Mouse (Mus musculus): ENCODE results near the gene Rabgap1l.
"Not testable (repeated sequence)": the region's sequence is repeated elsewhere in the genome, so short reads cannot be mapped to it uniquely, and the experiment has no call there.

The Rabgap1l gene

DNA sequence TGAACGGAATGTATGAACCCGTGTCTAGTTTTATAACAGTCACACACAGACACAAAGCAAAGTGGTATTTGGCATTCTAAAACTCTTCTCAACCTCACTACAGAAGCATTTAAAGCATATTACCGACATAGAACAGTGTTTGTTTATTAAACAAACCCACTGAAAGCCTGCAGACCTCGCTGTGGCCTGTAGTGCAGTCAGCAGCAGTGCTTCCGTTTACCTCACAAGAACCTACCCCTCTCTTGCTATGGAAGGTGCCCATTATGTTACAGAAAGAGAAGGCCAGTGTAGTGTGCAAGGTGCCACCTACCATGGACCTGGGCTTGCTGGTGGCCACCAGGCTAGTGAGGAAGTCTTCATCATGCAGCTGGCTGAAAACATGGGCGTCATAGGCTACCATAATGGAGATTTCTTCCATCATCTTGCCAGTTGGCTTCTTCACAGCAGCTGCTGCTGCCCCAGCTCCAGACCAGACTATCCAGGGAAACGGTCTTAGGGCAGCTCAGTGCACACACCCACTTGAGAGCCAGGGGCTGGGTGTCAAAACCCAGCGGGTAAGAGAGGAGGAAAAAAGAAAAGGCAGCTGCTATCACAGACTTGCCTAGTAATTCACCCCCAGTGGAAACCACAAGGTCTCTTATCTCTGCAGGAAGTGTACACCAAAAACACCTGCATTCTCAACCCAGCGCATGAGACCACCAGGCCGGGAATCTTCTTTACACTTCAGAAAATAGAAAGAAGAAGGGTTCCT lies 486.0 kb downstream of the Rabgap1l start:
- no peak for DNase-seq

DNA sequence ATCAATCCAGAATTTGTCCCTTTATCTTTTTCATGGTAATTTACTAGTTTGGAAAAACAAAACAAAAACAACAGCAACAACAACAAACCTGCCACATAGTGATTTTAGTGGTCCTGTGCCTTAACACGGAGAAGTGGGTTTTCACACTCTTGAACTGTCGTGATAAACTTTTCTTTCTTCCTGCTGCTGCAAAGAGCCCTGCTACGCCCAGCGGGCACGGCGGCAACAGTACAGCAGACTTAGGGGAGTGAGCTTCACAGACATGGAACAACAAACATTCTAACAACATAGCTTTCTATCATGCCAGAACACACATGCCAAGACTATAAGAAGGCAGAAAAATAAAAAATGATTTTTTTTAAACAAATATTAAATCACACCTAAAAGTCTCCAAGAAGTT lies 486.7 kb downstream of the Rabgap1l start:
- DNase-seq, result no peak

DNA sequence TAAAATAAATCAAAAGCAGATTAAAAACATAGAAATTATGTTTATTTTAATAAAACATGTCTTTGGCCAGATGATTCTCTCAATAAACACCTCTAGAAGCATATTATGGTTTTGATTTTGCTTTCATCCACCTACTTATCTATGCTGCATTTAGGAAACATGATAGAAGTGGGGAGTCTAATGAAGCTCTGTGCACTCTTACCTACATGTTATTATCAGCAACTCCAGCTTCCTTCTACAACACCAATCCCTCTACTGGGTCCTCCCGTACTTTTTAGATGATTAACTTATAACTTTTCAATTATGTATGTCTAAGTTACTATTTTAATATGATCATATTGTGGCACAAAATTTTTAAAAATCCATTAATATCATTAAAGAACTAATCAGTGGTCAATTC lies 487.2 kb downstream of the Rabgap1l start:
- DNase-seq, result no peak

DNA sequence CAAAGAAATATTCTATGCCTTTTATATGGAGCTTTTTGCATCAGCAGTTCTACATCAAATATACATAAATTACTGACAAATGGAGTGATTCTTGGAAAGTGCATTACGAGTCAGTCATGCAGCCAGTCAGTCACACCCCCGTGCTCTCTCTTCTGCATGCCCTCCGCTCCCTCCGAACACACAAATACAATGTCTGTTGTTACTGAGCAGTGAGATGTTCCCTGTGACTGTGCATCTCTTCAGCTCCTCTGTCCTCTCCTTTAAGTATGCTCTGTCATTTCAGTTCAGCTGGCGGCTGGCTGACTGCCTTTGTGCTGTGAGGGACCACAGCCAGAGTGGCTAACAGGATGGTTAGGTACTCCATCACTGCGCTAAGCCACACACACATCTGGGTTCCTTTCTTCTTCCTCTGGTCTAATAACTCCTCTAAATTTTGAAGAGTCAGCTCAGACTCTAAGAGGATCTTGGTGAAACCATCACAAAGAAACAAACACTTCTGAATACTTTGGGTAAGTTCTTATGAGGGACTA lies 488.0 kb downstream of the Rabgap1l start:
- DNase-seq, result no peak

DNA sequence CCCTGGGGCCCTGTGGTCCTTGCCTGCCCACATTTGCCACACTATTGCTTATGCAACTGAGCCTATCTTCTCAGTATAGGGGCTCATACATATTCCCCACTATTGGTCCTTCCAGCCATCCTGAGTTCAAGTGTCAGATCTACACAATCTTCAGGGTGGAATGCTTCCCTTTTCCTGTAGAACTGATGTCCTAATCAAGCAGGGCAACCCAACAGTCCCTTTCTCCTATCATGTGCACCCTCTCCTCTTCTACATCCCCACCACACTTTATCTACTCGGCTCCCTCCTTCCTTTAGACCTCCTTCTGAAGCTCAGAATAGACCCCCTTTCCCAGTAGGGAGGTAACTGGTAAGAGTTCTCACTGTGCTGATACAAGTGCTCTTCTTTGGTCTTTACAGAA lies 490.7 kb downstream of the Rabgap1l start:
- no peak for DNase-seq

DNA sequence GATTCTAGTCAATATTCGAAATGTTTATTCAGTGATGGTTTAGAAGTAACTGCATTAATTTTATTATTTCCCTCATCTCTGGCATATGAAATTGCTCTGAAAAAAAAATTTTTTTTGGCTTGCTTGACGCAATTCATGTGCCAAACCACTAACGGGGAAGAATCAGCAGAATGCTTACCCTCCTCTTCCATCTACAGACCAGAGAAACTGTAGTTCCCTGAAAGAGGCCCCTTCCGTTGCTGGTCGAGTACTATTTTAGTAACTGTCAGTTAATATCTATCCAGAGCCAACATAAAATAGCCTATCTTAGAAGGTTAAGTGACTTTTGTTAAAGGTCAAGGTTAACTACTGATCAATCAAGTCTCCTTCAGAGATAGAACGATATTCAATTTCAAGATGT lies 491.9 kb downstream of the Rabgap1l start:
- no peak for DNase-seq

DNA sequence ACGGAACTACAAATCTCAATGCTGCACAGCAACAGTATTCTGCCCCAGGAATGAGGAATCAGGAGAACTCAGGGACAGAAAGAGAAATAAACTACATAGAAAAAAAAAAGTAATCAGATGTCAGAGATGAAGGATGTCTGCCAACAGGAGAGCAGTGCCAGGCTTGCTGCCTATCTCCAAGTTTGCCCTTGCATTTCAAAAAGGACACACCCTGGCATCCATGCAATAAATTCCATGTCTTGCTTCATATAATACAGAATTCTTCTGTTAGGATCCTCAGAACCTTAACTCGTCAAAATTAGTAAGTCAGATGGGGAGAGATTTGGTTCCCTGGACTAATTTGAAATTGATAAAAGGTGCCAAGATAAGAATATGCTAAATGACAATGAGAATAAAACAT lies 492.3 kb downstream of the Rabgap1l start:
- no peak for DNase-seq

DNA sequence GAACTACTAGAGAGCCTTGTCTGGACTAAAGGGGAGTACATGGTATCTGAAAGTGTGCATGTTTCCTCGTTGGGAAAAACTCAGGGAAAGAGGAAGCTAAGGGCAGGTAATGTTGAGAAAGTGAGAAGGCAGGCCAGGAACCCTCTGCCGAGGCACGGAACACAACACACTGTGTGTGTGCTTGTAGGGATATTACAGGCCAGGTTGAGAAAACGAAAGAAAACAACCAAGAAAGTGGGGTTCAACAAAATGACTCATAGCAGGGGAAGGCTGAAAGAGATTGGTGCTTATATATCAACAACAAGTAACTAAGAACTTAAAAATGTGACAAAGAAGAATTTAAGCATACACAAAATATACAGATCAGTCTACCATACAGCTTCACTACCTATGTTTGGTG lies 493.0 kb downstream of the Rabgap1l start:
- DNase-seq, result no peak

DNA sequence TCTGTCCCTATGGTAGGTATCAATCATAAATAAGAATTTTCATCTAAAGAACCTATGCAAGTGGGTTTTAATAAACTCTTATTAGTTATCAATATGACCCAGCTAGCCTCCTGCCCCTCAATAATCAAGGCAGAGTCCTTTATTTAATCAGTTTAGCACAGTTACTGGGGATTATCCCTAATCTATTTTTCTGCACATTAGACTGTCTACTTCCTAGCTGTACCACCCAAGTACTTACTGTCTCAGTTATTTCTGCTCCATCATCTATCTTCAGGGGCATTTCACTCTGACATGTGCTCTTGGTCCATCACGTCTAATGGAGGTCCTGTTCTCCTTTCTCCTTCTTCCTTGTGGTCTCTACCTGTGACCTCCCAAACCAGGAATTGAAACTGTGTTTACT lies 494.1 kb downstream of the Rabgap1l start:
- DNase-seq, result no peak

DNA sequence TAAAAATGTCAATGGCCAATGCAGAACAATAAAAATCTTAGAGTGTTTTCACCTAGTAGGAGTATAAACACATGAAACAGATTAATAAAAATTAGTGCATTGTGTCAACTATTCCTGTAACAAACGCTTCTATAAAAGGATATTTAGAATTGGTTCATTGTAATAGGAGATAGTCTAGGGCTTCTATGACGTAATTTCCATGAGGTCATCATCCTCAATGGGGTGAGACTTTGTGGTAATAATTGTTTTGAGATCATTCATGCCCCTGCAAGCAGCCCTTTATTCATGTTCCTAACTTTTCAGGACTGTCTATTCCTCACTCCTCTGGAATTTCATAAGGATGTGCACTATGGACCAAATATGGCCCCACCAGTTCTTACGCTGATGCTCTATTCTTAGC lies 495.3 kb downstream of the Rabgap1l start:
- no peak for DNase-seq

DNA sequence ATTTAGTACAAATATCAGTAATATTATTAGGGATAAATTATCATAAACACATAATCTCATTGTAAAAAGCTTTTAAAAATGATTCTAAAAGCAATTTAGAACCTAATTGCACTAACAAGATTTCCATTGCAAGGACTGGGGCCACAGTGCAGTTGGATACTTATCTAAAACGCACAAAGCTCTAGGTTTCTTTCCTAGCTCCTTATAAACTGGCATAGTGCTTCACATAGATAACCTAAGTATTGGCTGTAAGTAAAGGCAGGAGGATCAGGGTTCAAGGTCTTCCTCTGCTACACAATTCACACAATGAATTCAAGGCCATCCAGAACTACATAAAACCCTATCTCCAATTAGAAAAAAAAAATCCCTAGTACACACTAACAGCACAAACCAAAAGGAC lies 497.7 kb downstream of the Rabgap1l start:
- no peak for DNase-seq

DNA sequence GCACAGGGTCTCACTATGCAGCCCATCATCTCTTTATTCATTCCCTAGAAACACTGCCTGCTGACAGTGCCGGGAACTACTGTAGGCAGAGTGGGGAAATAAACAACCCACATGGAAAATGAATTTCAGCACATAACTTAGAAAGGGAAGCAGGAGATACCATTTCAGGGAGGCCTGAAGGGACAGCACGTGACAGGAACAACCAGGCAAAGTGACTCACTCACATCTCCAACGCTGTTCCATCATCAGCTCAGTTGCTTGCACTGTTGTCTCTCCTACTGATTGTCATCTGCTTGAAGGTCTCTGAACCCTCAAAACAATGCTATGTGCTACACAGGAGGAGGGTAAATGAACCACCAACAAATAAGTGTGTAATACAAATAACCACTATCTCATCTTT lies 499.5 kb downstream of the Rabgap1l start:
- DNase-seq, result no peak

DNA sequence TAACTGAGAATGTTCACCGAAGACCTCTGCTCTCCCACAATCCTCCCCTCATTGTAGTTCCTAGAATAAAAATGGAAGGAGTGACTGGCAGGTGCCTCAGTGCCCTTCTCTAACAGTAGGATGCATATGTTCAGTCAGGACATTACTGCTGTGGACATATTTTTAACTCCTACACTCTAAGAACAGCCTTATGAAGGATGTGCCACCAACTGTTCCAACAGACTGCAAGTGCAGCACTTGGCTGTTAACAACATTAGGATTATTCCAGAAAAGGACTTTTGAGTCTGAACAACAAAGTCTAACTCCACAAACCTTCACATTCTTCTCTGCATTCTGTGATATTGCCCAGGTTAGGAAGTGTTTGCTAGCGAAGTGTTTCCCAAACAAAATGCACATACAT lies 501.0 kb downstream of the Rabgap1l start:
- DNase-seq, result no peak

DNA sequence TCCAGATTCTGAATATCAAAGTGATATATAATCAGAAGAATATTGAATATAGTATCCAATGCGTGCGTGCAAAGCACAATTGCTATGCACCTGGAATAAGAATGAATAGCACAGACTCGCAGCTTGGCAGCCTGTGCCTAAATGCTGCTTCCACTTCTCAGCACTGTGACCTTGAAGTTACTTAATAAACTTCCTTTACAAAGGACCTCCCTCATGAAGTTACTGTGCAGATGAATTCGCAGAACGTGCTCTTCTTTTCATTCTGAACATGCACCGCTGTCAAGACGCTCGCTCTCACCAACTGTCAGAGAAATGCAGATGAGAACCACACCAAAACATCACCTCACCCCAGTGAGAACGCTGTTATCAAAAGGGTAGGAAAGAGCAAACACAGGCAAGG lies 502.8 kb downstream of the Rabgap1l start:
- DNase-seq, result peak; percentile 10

DNA sequence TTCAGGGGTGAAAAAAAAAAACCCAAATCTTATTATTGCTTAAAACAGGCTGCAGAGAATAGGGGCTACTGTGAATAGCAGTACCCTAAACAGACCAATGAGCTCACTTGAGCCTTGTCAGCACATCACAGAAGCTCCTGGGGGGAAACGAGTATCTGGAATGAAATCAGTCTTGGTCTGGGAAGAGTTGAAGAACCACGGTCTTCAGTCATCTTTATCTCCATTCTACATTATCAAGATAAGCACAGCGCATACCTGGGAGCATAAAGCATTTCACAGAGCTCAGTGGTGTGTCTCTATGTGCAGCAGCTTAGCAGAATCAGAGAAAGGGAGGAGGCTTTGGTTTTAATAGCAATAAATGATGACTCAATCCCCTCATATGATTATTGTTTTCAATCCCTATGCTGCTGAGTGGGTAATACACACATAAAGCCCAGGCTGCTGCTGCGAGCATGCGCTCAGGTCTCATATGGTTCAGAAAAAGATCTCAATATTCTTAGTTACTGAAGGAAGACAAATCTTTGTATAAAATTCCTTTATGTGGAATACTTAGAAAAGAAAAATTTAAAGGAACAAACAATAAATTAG lies 505.9 kb downstream of the Rabgap1l start:
- DNase-seq, result no peak

DNA sequence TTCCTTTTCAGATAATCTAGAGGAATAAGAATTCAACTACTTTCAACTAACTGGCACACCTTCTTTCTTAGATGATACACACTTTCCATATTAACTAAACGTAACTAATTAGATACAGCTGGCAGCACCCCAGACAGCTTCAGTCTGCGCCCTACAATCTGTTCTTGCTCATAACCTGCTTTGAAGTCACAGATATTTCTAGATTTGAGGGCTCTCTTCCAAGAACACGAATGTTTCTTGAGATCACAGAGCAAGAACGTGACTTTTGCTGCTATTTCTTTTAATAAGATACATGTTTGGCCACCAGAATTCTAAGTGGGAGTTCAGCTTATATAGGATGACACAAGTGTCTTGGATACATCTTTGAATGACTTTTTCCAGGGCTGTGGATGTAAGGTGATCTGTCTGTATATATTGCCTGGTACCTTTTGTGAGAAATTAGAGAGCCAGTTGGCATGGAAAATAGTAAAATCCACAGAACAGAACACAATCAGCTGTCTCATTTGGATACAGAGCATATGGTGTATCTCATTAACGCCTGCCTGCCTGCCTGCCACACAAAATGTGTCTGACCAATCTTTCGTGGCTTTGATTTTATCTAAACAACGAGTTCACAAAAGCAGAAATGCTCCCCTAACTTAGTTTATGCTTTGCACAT lies 506.5 kb downstream of the Rabgap1l start:
- DNase-seq, result no peak

DNA sequence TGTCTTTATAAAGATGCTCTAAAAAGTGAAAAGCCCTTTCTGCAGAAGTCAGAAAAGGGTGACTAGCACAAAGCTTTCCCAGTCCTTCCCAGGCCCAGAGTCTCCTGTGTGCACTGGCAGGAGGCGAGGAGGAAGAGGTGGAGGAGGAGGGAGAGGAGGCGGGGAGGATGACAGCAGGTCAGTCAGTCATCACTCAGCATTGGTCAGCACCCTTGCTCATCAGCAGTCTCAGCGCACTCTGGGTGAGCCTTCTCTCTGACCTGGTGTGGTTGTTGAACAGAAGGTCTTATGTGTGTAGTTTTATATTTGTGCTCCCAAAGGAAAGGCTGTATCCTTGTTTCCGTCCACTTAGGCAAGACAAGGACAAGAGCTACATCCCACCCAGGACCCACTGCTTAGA lies 508.8 kb downstream of the Rabgap1l start:
- no peak for DNase-seq

DNA sequence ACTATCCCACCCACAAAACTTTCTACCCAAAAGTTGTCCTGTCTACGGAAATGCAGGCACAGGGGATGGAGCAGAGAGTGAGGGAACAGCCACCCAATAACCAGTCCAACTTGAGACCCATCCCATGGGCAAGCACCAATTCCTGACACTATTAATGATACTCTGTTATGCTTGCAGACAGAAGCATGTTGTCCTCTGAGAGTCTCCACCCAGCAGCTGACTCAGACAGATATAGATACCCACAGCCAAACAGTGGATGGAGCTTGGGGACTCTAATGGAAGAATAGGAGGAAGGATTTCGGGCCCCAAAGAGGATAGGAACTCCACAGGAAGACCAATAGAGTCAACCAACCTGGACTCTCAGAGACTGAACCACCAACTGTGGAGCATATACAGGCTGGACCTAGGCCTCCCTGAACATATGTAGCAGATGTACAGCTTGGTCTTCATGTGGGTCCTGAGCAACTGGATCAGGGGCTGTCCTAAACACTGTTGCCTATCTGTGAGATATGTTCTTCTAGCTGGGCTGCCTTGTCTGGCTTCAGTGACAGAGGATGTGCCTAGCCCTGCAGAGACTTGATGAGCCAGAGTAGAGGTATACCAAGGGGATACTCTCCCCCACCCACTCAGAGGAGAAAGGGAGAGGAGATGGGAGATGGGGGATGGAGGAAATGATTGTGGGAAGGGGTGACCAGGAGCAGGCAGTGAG lies 510.7 kb downstream of the Rabgap1l start:
- DNase-seq, result not testable (repeated sequence)

DNA sequence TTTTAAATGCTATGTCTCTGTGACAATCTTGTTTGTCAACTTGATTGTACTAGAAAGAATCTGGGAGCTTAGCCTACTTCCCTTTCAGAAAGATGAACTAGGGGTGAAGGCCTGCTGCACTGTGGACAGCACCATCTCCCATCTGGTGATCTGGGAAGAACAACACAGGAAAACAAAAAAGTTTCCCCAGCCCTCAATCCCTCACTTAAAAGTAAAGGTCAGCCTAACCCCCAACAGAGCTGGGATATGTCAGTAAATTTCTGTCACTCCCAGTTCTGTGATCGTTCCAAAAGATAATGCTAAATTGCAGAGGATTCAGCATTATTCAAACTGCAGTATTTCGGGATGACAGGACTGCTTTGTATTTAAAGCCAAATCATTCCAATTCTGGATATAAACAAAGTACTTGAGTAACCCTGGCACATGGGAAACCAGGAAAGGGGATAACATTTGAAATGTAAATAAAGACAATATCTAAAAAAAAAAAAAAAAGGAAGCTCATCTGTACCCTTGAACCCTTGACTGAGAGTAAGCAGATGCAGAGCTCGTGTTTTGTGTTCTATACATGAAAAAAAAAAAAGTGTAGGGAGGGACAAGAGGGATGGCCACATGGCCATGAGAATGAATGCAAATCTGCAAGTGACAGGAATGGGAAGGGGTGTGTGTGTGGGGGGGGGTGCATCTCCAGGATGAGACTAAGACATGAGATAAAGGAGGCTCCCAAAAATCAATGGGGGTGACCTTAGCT lies 511.5 kb downstream of the Rabgap1l start:
- no peak for DNase-seq

DNA sequence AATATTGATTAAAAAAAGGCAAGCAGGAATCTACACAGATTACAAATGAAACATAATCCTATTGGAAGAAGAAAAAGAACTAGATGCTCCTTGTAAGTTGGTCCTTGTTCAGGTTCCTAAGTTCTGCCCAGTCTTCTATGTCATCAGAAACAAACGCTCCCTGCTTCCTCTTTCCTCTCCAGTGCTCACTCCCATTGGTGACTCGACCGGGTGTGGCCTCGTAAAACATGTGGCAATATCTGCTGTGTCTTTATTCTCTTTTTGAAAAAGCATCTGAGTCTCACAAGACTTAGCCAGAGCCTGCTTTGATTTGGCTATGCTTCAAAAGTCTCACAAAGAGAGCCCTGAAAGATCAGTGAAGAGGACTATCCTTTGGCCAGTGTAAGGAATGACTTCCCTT lies 512.4 kb downstream of the Rabgap1l start:
- DNase-seq, result no peak

DNA sequence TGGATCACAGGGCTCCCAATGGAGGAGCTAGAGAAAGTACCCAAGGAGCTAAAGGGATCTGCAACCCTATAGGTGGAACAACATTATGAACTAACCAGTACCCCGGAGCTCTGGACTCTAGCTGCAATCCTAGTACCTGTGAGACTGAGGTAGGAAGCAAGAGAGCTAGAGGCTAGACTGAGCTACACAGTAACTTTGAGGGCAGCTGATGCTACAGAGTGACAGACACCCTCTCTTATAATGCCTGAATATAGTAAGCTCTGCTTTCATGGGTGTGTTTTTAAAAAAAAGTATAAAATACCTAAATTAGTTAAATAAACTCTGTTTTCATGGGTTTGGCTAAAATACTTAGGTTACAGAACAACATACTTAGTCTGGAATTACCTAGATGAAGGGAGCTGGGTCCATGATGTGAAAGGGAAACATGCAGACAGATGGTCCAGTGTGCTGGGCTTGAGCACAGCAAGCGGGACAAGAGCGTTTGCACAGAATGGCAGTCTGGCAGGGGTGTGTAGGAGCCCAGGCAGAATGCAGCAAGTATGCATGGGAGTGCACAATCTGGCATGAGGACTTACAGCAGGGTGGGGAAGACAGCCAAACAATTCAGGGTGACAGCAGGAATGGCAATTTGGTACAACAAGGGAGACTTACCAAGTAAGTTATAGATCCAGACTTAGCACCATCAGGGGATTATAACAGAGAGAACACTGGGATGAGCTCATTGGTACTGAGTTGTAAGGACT lies 514.9 kb downstream of the Rabgap1l start:
- DNase-seq, result no peak

DNA sequence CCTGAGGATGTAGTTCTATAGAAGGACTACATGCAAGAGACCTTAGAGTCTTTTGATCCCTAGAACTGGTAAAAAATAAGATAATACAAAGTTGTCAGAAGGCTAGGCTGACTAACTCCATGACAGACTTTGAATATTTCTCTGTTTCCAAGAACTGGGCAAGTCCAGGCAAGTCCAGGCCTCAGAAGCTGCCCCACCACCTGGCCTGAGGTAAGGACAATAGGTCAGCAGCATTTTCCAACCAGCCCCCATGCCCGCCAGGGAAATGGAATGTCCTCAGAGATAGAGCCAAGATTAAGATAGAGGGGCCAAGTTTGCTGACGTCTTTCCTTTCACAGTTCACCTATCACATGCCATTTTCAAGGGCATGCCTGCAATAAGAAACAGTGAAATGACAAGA lies 517.8 kb downstream of the Rabgap1l start:
- peak; percentile 22 for DNase-seq

Data from kidney, adult 11 months (tissue).